31 mouse cellular contexts compared by ENCODE assay signal in genomic region chr3:108881873-108882272, GRCm38 (mm10). TPM values are rescaled to one million over a fixed set of nuclear protein-coding genes. Genes with fewer than 3 reads are reported as not detected.
DNase-seq lines count a peak whose midpoint lies in the region; ATAC-seq and TF ChIP-seq lines count a peak whose summit lies in the region.
"Not testable (repeated sequence)": the region's sequence is repeated elsewhere in the genome, so short reads cannot be mapped to it uniquely, and the experiment has no call there.
"Had no signal": no experiment of that assay in that cellular context is flagged by ENCODE, and none has a peak within 500 bp of the region (broad histone marks: within the 10 kb centered on the region; RNA-seq: fewer than 3 reads in every experiment).

No protein-coding gene starts in this region.

- not testable (repeated sequence) for TF ChIP-seq CTCF in heart, postnatal 0 days (IDR thresholded peaks at IDR 0.05; ENCODE audit: low read depth)

- H3K36me3 ChIP-seq in embryonic facial prominence, embryonic 14.5 days (ENCODE audit: control insufficient read depth, insufficient read depth, low read length); heart, embryonic 12.5 days; heart, postnatal 0 days (replicated peaks; ENCODE audit: control insufficient read depth, insufficient read depth, low read length); limb, embryonic 12.5 days; macrophage (ENCODE audit: inconsistent target); stomach, embryonic 16.5 days (ENCODE audit: control insufficient read depth, insufficient read depth, low read length): not testable (repeated sequence)

- H3K79me2 ChIP-seq in macrophage (ENCODE audit: inconsistent target), result not testable (repeated sequence)

- H3K9ac ChIP-seq in embryonic facial prominence, embryonic 14.5 days (ENCODE audit: low read depth, low read length); heart, embryonic 12.5 days; heart, postnatal 0 days (replicated peaks; ENCODE audit: low read depth, low read length); limb, embryonic 12.5 days (replicated peaks); stomach, embryonic 16.5 days (ENCODE audit: low read length): not testable (repeated sequence)

- peaks cover 21% of the 10 kb centered on the region; the same call in 1 of the 2 replicates for H3K4me1 ChIP-seq in embryonic facial prominence, embryonic 14.5 days (ENCODE audit: control insufficient read depth, insufficient read depth, low read length)
- peaks cover 64% of the 10 kb centered on the region for H3K4me1 ChIP-seq in heart, embryonic 12.5 days (replicated peaks)
- H3K4me1 ChIP-seq in heart, postnatal 0 days (ENCODE audit: control insufficient read depth, insufficient read depth), result peaks cover 41% of the 10 kb centered on the region
- H3K4me1 ChIP-seq in limb, embryonic 12.5 days (replicated peaks), result peaks cover 23% of the 10 kb centered on the region
- peaks cover 24% of the 10 kb centered on the region for H3K4me1 ChIP-seq in stomach, embryonic 16.5 days (ENCODE audit: control insufficient read depth, insufficient read depth, low read length)

- not testable (repeated sequence) for ATAC-seq in embryonic facial prominence, embryonic 14.5 days (ENCODE audit: low read depth); heart, embryonic 12.5 days (ENCODE audit: insufficient number of reproducible peaks, low FRiP score); heart, postnatal 0 days (ENCODE audit: insufficient read depth, low read depth); limb, embryonic 12.5 days (ENCODE audit: insufficient number of reproducible peaks, insufficient read depth, low FRiP score, low TSS enrichment, low read depth); stomach, embryonic 16.5 days (ENCODE audit: insufficient read depth, low FRiP score)

- H3K27me3 ChIP-seq in embryonic facial prominence, embryonic 14.5 days (replicated peaks; ENCODE audit: control insufficient read depth, insufficient read depth, low read length); heart, embryonic 12.5 days (replicated peaks); heart, postnatal 0 days (ENCODE audit: control insufficient read depth, insufficient read depth, low read length); limb, embryonic 12.5 days; stomach, embryonic 16.5 days (ENCODE audit: control insufficient read depth, insufficient read depth, low read length): not testable (repeated sequence)

- TF ChIP-seq EP300 in heart, postnatal 0 days (IDR thresholded peaks at IDR 0.05; ENCODE audit: low read depth), result not testable (repeated sequence)

- WGBS in embryonic facial prominence, embryonic 14.5 days, result 17% methylated on average over 4 of the region's 4 CpGs
- 43% methylated on average over 4 of the region's 4 CpGs for WGBS in heart, embryonic 12.5 days
- 44% methylated on average over 4 of the region's 4 CpGs for WGBS in heart, postnatal 0 days
- 12% methylated on average over 4 of the region's 4 CpGs for WGBS in limb, embryonic 12.5 days
- 64% methylated on average over 4 of the region's 4 CpGs for WGBS in macrophage (ENCODE audit: missing documents)
- WGBS in stomach, embryonic 16.5 days, result 40% methylated on average over 4 of the region's 4 CpGs

- H3K4me3 ChIP-seq in embryonic facial prominence, embryonic 14.5 days (ENCODE audit: low read depth, low read length); heart, embryonic 12.5 days; heart, postnatal 0 days (ENCODE audit: low read depth, low read length); limb, embryonic 12.5 days (replicated peaks); macrophage (ENCODE audit: inconsistent target); stomach, embryonic 16.5 days (replicated peaks; ENCODE audit: low read length): not testable (repeated sequence)

- H3K4me2 ChIP-seq in embryonic facial prominence, embryonic 14.5 days (ENCODE audit: low read depth, low read length); heart, embryonic 12.5 days; heart, postnatal 0 days (ENCODE audit: low read depth, low read length); limb, embryonic 12.5 days; stomach, embryonic 16.5 days (ENCODE audit: low read depth, low read length): not testable (repeated sequence)

- DNase-seq in NIH3T3 (ENCODE audit: low read depth), result peak; percentile 62
- DNase-seq in embryonic facial prominence, embryonic 14.5 days (ENCODE audit: low spot score); heart, postnatal 0 days (ENCODE audit: low spot score): not testable (repeated sequence)

- peak overlapping the region; percentile 30 for H3K27ac ChIP-seq in embryonic facial prominence, embryonic 14.5 days (replicated peaks; ENCODE audit: low read depth, low read length)
- peak overlapping the region; percentile 25; the same call in 1 of the 2 replicates for H3K27ac ChIP-seq in heart, embryonic 12.5 days (ENCODE audit: poor library complexity, severe bottlenecking)
- H3K27ac ChIP-seq in heart, postnatal 0 days (ENCODE audit: low read depth), result peak overlapping the region; percentile 81
- 0 out of 2 replicates have a peak overlapping the region, but pooled peaks have one; percentile 0 for H3K27ac ChIP-seq in limb, embryonic 12.5 days
- H3K27ac ChIP-seq in macrophage, result peak overlapping the region; percentile 82; the same call in 1 of the 2 replicates
- peak overlapping the region; percentile 76 for H3K27ac ChIP-seq in stomach, embryonic 16.5 days (ENCODE audit: low read length)

- H3K9me3 ChIP-seq in embryonic facial prominence, embryonic 14.5 days (ENCODE audit: control insufficient read depth, low read length); heart, embryonic 12.5 days (replicated peaks); heart, postnatal 0 days (replicated peaks; ENCODE audit: control insufficient read depth, low read length); limb, embryonic 12.5 days; stomach, embryonic 16.5 days (replicated peaks; ENCODE audit: control insufficient read depth, low read length): not testable (repeated sequence)

RNA-seq across cellular contexts. Expression of gene Fndc7, which starts 7.9 kb away (rescaled TPM):
- polyA plus RNA-seq in embryonic facial prominence, embryonic 14.5 days (2014; fragmentation: Nextera tagmentation; extraction: Ambion mirVana), result 0.18 and 0.60 TPM in 2 replicates
- 0.04 TPM in 1 of 2 replicates, not detected in the other for polyA plus RNA-seq in heart, embryonic 12.5 days (2016; fragmentation: Nextera tagmentation; extraction: Ambion mirVana)
- total RNA-seq in heart, postnatal 0 days (2014; rRNA removed; ENCODE audit: low replicate concordance), result 1.5 TPM in 1 of 2 replicates, not detected in the other
- polyA plus RNA-seq in heart, postnatal 0 days (2015; fragmentation: Nextera tagmentation; extraction: Ambion mirVana), result 0.08 TPM in 1 of 2 replicates, not detected in the other
- polyA plus RNA-seq in limb, embryonic 12.5 days (2016; fragmentation: Nextera tagmentation; extraction: Ambion mirVana), result 0.13 TPM in 2 replicates
- 1 to 10 TPM in 15 of 26 experiments, under 1 TPM in 9, not detected in 2; 0.54 to 4.7 (median 1.2) TPM for total RNA-seq in macrophage (2018; cell fraction: chromatin; rRNA removed)
- total RNA-seq in macrophage (2018; cell fraction: cytosol; rRNA removed), result 1 to 10 TPM in 1 of 26 experiments, under 1 TPM in 25; 0.13 to 1.2 (median 0.46) TPM
- total RNA-seq in macrophage (2018; cell fraction: nucleus; rRNA removed), result 10 to 100 TPM in 1 of 26 experiments, 1 to 10 TPM in 20, under 1 TPM in 4, not detected in 1; 0.25 to 10.9 (median 2.4) TPM
- polyA plus RNA-seq in macrophage (2018), result 0.12 to 0.16 TPM (median 0.13 TPM) in 3 replicates
- polyA plus RNA-seq in stomach, embryonic 16.5 days (2015; fragmentation: Nextera tagmentation; extraction: Ambion mirVana), result 0.20 and 0.40 TPM in 2 replicates
- total RNA-seq: gastrocnemius, adult 18-20 months; gastrocnemius, postnatal 25 days had no signal
- polyA plus RNA-seq: forebrain, embryonic 10.5 days; forebrain, embryonic 15.5 days; heart, embryonic 11.5 days; hindbrain, embryonic 14.5 days; kidney, embryonic 14.5 days; liver, embryonic 14.5 days; neural tube, embryonic 11.5 days had no signal

RNA-seq across cellular contexts. Expression of gene Prpf38b, which starts 29.7 kb away (rescaled TPM):
- polyA plus RNA-seq in embryonic facial prominence, embryonic 14.5 days (2014; fragmentation: Nextera tagmentation; extraction: Ambion mirVana), result 57.8 and 58.1 TPM in 2 replicates
- polyA plus RNA-seq in heart, embryonic 12.5 days (2016; fragmentation: Nextera tagmentation; extraction: Ambion mirVana), result 64.7 and 72.6 TPM in 2 replicates
- total RNA-seq in heart, postnatal 0 days (2014; rRNA removed; ENCODE audit: low replicate concordance), result 25.2 and 33.8 TPM in 2 replicates
- polyA plus RNA-seq in heart, postnatal 0 days (2015; fragmentation: Nextera tagmentation; extraction: Ambion mirVana), result 27.5 and 27.8 TPM in 2 replicates
- 89.4 and 98.9 TPM in 2 replicates for polyA plus RNA-seq in limb, embryonic 12.5 days (2016; fragmentation: Nextera tagmentation; extraction: Ambion mirVana)
- 100 to 1,000 TPM; 289 to 988 (median 649) TPM for total RNA-seq in macrophage (2018; cell fraction: chromatin; rRNA removed)
- 10 to 100 TPM; 30.2 to 95.1 (median 47.8) TPM for total RNA-seq in macrophage (2018; cell fraction: cytosol; rRNA removed)
- 100 to 1,000 TPM; 218 to 605 (median 372) TPM for total RNA-seq in macrophage (2018; cell fraction: nucleus; rRNA removed)
- 42.7 to 154 TPM (median 82.2 TPM) in 3 replicates for polyA plus RNA-seq in macrophage (2018)
- polyA plus RNA-seq in stomach, embryonic 16.5 days (2015; fragmentation: Nextera tagmentation; extraction: Ambion mirVana), result 66.0 and 69.4 TPM in 2 replicates

RNA-seq across cellular contexts. Expression of gene Stxbp3, which starts 41.5 kb away (rescaled TPM):
- 35.3 and 35.7 TPM in 2 replicates for polyA plus RNA-seq in embryonic facial prominence, embryonic 14.5 days (2014; fragmentation: Nextera tagmentation; extraction: Ambion mirVana)
- 27.3 and 27.8 TPM in 2 replicates for polyA plus RNA-seq in heart, embryonic 12.5 days (2016; fragmentation: Nextera tagmentation; extraction: Ambion mirVana)
- 12.8 and 28.1 TPM in 2 replicates for total RNA-seq in heart, postnatal 0 days (2014; rRNA removed; ENCODE audit: low replicate concordance)
- polyA plus RNA-seq in heart, postnatal 0 days (2015; fragmentation: Nextera tagmentation; extraction: Ambion mirVana), result 26.8 and 27.9 TPM in 2 replicates
- 32.5 and 33.3 TPM in 2 replicates for polyA plus RNA-seq in limb, embryonic 12.5 days (2016; fragmentation: Nextera tagmentation; extraction: Ambion mirVana)
- total RNA-seq in macrophage (2018; cell fraction: chromatin; rRNA removed), result 100 to 1,000 TPM; 128 to 662 (median 397) TPM
- 100 to 1,000 TPM in 11 of 26 experiments, 10 to 100 TPM in 15; 44.8 to 155 (median 71.2) TPM for total RNA-seq in macrophage (2018; cell fraction: cytosol; rRNA removed)
- 100 to 1,000 TPM in 22 of 26 experiments, 10 to 100 TPM in 4; 86.0 to 401 (median 201) TPM for total RNA-seq in macrophage (2018; cell fraction: nucleus; rRNA removed)
- 35.4 to 73.9 TPM (median 66.9 TPM) in 3 replicates for polyA plus RNA-seq in macrophage (2018)
- 44.6 and 51.0 TPM in 2 replicates for polyA plus RNA-seq in stomach, embryonic 16.5 days (2015; fragmentation: Nextera tagmentation; extraction: Ambion mirVana)

RNA-seq across cellular contexts. Expression of gene Henmt1, which starts 57.8 kb away (rescaled TPM):
- 0.81 and 1.2 TPM in 2 replicates for polyA plus RNA-seq in embryonic facial prominence, embryonic 14.5 days (2014; fragmentation: Nextera tagmentation; extraction: Ambion mirVana)
- 0.20 TPM in 1 of 2 replicates, not detected in the other for polyA plus RNA-seq in heart, embryonic 12.5 days (2016; fragmentation: Nextera tagmentation; extraction: Ambion mirVana)
- not detected in 2 replicates for total RNA-seq in heart, postnatal 0 days (2014; rRNA removed; ENCODE audit: low replicate concordance)
- polyA plus RNA-seq in heart, postnatal 0 days (2015; fragmentation: Nextera tagmentation; extraction: Ambion mirVana), result not detected in 2 replicates
- polyA plus RNA-seq in limb, embryonic 12.5 days (2016; fragmentation: Nextera tagmentation; extraction: Ambion mirVana), result 1.5 and 1.6 TPM in 2 replicates
- 1 to 10 TPM in 1 of 26 experiments, under 1 TPM in 5, not detected in 20; 0.46 to 2.3 (median 0.73) TPM for total RNA-seq in macrophage (2018; cell fraction: chromatin; rRNA removed)
- under 1 TPM in 17 of 26 experiments, not detected in 9; 0.05 to 0.47 (median 0.23) TPM for total RNA-seq in macrophage (2018; cell fraction: cytosol; rRNA removed)
- total RNA-seq in macrophage (2018; cell fraction: nucleus; rRNA removed), result under 1 TPM in 9 of 26 experiments, not detected in 17; 0.29 to 0.89 (median 0.54) TPM
- not detected in 3 replicates for polyA plus RNA-seq in macrophage (2018)
- 0.49 and 0.55 TPM in 2 replicates for polyA plus RNA-seq in stomach, embryonic 16.5 days (2015; fragmentation: Nextera tagmentation; extraction: Ambion mirVana)
- total RNA-seq: adrenal gland, adult 18-20 months; adrenal gland, postnatal 25 days; CH12.LX; common myeloid progenitor, adult 5-6 weeks; gastrocnemius, adult 18-20 months; gastrocnemius, postnatal 25 days; heart, postnatal 4 days; megakaryocyte progenitor cell, adult 5-6 weeks; neutrophil, adult 5-6 weeks had no signal

RNA-seq across cellular contexts. Expression of gene Gm9857, which starts 58.4 kb away (rescaled TPM):
- not detected in 2 replicates for polyA plus RNA-seq in embryonic facial prominence, embryonic 14.5 days (2014; fragmentation: Nextera tagmentation; extraction: Ambion mirVana)
- polyA plus RNA-seq in heart, embryonic 12.5 days (2016; fragmentation: Nextera tagmentation; extraction: Ambion mirVana), result not detected in 2 replicates
- not detected in 2 replicates for total RNA-seq in heart, postnatal 0 days (2014; rRNA removed; ENCODE audit: low replicate concordance)
- not detected in 2 replicates for polyA plus RNA-seq in heart, postnatal 0 days (2015; fragmentation: Nextera tagmentation; extraction: Ambion mirVana)
- polyA plus RNA-seq in limb, embryonic 12.5 days (2016; fragmentation: Nextera tagmentation; extraction: Ambion mirVana), result not detected in 2 replicates
- total RNA-seq in macrophage (2018; cell fraction: chromatin; rRNA removed), result not detected
- not detected for total RNA-seq in macrophage (2018; cell fraction: cytosol; rRNA removed)
- not detected for total RNA-seq in macrophage (2018; cell fraction: nucleus; rRNA removed)
- polyA plus RNA-seq in macrophage (2018), result not detected in 3 replicates
- not detected in 2 replicates for polyA plus RNA-seq in stomach, embryonic 16.5 days (2015; fragmentation: Nextera tagmentation; extraction: Ambion mirVana)
- total RNA-seq: adrenal gland, adult 18-20 months; adrenal gland, postnatal 25 days; CH12.LX; common myeloid progenitor, adult 5-6 weeks; gastrocnemius, adult 18-20 months; gastrocnemius, postnatal 25 days; heart, postnatal 4 days; layer of hippocampus, adult 18-20 months; layer of hippocampus, postnatal 14 days; left cerebral cortex, adult 2 months; left cerebral cortex, postnatal 25 days; megakaryocyte progenitor cell, adult 5-6 weeks; neutrophil, adult 5-6 weeks had no signal
- polyA plus RNA-seq: C2C12; forebrain, embryonic 10.5 days; heart, embryonic 11.5 days; hindbrain, embryonic 14.5 days; kidney, embryonic 14.5 days; liver, embryonic 14.5 days; lung, adult 2 months; midbrain, embryonic 10.5 days; midbrain, embryonic 15.5 days; neural tube, embryonic 11.5 days had no signal

Comparison
In these comparisons a context has a peak if more than half of its experiments do, and no peak if none do; other contexts are left out.
1. H3K27ac ChIP-seq: peak in every context shown above with its lines; median percentile 82 in macrophage; 81 in heart, postnatal 0 days; 76 in stomach, embryonic 16.5 days; 30 in embryonic facial prominence, embryonic 14.5 days; 25 in heart, embryonic 12.5 days; 0 in limb, embryonic 12.5 days.